Mouse (Mus musculus): ENCODE measurements around the gene Slc39a11. TPM values are rescaled to one million over a fixed set of nuclear protein-coding genes. Genes with fewer than 3 reads are reported as not detected.
A peak's percentile ranks its signal among the peaks of the same experiment; 100 is the strongest.

Gene Slc39a11
- polyA plus RNA-seq, 1 experiment from 2014 or later, result 18.3 TPM

DNA sequence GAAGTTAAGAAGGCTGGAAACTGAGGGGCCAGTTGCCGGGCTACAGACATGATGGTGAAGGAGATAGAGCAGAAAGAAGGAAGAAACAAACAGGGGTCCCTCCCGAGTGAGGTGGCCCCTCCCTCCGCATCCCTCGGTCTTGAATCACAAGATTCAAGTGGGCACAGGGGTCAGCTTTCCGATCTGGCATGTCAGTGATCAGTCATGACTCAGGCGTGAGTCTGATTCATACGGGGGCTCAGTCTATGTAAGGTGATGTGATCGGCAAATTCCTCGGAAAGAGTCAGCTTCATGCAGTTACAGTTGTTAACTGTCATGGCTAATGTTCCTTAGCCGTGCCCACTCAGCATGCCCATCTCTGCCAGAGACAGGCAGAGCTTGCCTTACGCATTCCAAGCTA lies 115.5 kb downstream of the Slc39a11 start:
- 73% methylated on average over 11 of the region's 11 CpGs for WGBS (ENCODE audit: insufficient replicate concordance)
- Histone ChIP-seq H3K4me2 (no peak overlapping the region), H3K9me3 (replicated peaks) (no peaks in the 10 kb centered on the region), H3K4me3 (no peak overlapping the region), H3K27ac (no peak overlapping the region), H3K36me3 (no peaks in the 10 kb centered on the region), H3K4me1 (no peaks in the 10 kb centered on the region), H3K27me3 (replicated peaks) (no peaks in the 10 kb centered on the region), H3K9ac (no peak overlapping the region)
- no peak for ATAC-seq

DNA sequence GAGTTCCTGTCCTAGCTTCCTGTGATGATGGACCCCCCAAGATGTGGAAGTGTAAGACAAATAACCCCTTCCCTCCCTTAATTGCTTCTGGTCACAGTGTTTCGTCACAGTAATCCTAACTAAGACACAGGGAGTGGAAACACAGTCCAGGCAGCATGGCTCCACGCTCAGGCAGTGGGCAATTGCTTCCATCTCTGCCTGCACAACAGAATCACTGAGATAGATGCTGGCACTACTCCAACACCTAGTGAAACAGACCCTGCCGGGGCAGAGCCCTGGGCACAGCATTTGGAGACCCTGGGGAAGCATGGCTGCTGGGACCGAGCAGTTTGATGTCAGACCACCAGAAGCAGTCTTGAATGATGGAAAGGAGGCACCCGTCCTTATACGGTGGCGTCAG lies 115.9 kb downstream of the Slc39a11 start:
- no peak for ATAC-seq
- no peaks in the 10 kb centered on the region for H3K9me3 ChIP-seq (replicated peaks)
- H3K4me1 ChIP-seq, result no peaks in the 10 kb centered on the region
- 61% methylated on average over 7 of the region's 7 CpGs for WGBS (ENCODE audit: insufficient replicate concordance)
- H3K27ac ChIP-seq, result no peak overlapping the region
- H3K9ac ChIP-seq, result no peak overlapping the region
- H3K27me3 ChIP-seq (replicated peaks), result no peaks in the 10 kb centered on the region
- H3K4me3 ChIP-seq, result no peak overlapping the region
- H3K4me2 ChIP-seq, result no peak overlapping the region
- no peaks in the 10 kb centered on the region for H3K36me3 ChIP-seq

DNA sequence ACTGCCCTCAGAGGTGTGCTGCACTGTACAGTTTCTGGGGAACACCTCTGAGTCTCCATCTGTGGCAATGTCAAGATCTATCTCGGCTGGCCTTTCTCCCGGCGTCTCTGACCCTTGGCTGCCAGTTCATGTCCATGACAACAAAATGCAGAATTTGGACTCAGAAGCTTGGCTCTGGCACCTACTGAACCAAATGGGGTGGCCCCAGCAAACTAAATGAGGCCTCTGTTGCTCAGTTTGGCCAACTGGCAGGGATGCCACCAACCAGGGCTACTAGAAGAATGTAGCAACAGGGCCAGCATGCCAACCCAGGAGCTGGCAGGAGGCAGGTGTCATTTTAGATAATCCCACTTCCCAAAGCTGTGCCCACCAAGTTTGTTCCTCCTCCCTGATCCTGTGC lies 121.5 kb downstream of the Slc39a11 start:
- WGBS (ENCODE audit: insufficient replicate concordance), result 95% methylated on average over 3 of the region's 3 CpGs
- ATAC-seq, result no peak

DNA sequence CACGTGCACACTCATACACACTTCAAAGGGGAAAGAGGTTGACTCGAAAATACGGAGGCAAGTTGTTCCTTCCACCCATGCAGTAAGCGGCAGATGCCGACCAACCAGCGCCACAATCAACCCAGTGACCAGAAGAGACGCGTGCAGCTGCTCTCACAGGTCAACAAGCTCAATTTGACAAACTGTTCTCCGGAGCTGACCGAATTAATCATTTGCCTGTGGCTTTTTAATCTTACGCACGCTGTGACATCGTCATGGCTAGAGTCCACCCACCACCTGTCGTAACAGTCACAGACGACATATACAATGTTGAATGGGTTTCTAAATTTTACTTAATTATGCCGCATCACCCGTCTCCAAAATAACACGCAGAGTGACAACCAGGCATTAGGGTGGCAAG lies 124.1 kb downstream of the Slc39a11 start:
- Histone ChIP-seq H3K27me3 (replicated peaks) (no peaks in the 10 kb centered on the region), H3K27ac (no peak overlapping the region), H3K4me1 (no peaks in the 10 kb centered on the region), H3K9me3 (replicated peaks) (no peaks in the 10 kb centered on the region), H3K36me3 (0 out of 2 replicates have a peak, but pooled peaks cover 9% of the 10 kb centered on the region), H3K4me3 (no peak overlapping the region), H3K9ac (no peak overlapping the region), H3K4me2 (no peak overlapping the region)
- ATAC-seq, result no peak
- WGBS (ENCODE audit: insufficient replicate concordance), result 83% methylated on average over 18 of the region's 18 CpGs

More for the DNA sequence above, 121.5 kb downstream of the Slc39a11 start:
- Histone ChIP-seq H3K27me3 (replicated peaks) (no peaks in the 10 kb centered on the region), H3K9me3 (replicated peaks) (no peaks in the 10 kb centered on the region), H3K4me2 (no peak overlapping the region), H3K4me3 (no peak overlapping the region), H3K27ac (no peak overlapping the region), H3K36me3 (0 out of 2 replicates have a peak, but pooled peaks cover under 1% of the 10 kb centered on the region), H3K9ac (no peak overlapping the region), H3K4me1 (no peaks in the 10 kb centered on the region)

DNA sequence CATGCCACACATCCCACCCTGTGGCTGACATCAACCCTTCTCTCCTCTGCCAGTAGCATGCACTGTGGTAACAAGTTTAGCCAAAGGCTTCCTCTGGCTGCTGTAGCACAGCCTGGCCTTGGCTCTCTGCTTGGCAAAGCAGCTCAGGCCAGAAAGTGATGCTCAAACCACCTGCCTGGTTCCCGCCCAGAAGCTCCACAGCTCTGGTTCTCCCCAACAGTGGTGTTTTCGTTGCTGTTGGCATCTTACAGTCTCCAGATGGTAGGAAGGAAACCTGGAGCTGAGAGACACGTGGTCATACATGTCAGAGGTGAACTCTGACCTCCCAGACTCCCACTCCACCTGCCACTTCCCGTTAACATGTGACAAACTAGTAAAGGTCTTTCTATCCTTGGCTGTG lies 127.2 kb downstream of the Slc39a11 start:
- 74% methylated on average over 4 of the region's 4 CpGs for WGBS (ENCODE audit: insufficient replicate concordance)
- Histone ChIP-seq H3K9me3 (replicated peaks) (no peaks in the 10 kb centered on the region), H3K36me3 (0 out of 2 replicates have a peak, but pooled peaks cover 9% of the 10 kb centered on the region), H3K4me3 (no peak overlapping the region), H3K9ac (no peak overlapping the region), H3K27ac (no peak overlapping the region), H3K27me3 (replicated peaks) (no peaks in the 10 kb centered on the region), H3K4me1 (peaks cover 16% of the 10 kb centered on the region), H3K4me2 (no peak overlapping the region)
- no peak for ATAC-seq

DNA sequence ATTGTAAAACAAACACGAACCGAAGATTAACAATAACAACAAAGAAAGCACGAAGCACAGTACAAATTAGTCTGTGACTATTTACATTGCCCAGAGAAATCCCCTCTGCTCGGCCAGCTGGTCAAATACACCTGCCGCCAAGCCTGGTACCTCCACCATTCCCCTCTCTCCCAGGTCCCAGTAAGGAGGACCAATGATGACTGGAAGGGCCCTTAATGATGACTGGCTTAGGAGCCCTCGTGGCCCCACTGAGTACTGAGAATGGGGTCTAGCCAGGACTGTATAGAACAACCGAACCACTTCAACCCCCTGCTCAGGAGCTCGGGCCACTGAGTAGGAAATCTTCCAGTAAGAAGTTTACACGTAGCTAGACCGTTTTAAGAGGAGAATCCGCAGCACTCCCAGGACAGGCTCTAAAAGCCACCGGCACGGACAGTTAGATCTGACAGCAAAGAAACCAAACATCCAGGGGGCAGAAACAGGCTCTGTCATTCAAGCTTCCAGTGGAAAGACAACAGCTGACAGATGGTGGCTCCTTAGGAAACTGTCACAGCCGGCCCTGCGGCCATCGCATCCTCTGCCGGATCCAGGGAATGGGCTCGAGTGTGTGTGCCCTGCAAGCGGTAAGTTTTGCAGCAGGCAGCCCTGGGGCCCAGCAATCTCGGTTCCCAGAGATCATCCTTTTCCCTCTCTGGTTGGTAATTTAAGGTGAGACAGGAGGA lies 128.2 kb downstream of the Slc39a11 start:
- Histone ChIP-seq H3K4me1 (peaks cover 16% of the 10 kb centered on the region), H3K27me3 (replicated peaks) (no peaks in the 10 kb centered on the region), H3K36me3 (0 out of 2 replicates have a peak, but pooled peaks cover 9% of the 10 kb centered on the region), H3K27ac (no peak overlapping the region), H3K4me3 (no peak overlapping the region), H3K4me2 (no peak overlapping the region), H3K9ac (no peak overlapping the region), H3K9me3 (replicated peaks) (no peaks in the 10 kb centered on the region)
- no peak for ATAC-seq
- WGBS (ENCODE audit: insufficient replicate concordance), result 79% methylated on average over 20 of the region's 20 CpGs

DNA sequence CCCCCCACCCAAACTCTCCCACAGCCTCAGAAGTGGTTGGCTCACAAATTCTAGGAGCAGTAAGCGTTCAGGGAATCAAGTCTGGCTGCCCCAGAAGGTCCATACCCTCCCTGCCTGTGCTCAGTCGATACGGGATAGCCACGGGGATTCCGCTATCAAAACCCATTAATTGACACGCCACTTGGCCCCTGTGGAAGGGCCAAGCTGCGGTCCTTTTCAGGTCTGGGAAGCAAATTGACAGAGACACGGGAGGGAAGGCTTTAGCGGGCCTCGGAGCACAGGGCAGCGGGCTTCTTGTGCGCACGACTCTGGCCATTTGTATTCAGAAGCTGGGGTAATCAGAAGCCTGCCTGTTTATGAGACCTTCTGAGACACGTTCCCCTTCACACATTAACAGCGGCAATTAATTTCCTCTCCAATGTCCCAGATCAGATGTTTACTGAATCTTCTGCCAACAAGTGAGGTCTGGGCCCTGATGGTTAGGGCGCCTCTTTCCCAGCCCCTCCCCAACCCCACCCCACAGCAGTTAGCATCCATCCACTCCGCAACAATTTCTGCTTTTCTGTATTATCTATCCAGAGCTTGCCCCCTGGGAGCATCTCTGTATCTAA lies 128.9 kb downstream of the Slc39a11 start:
- Histone ChIP-seq H3K36me3 (0 out of 2 replicates have a peak, but pooled peaks cover 9% of the 10 kb centered on the region), H3K9me3 (replicated peaks) (no peaks in the 10 kb centered on the region), H3K9ac (no peak overlapping the region), H3K27me3 (replicated peaks) (no peaks in the 10 kb centered on the region), H3K4me2 (no peak overlapping the region), H3K4me1 (peaks cover 16% of the 10 kb centered on the region), H3K4me3 (no peak overlapping the region), H3K27ac (no peak overlapping the region)
- 77% methylated on average over 17 of the region's 17 CpGs for WGBS (ENCODE audit: insufficient replicate concordance)
- no peak for ATAC-seq

DNA sequence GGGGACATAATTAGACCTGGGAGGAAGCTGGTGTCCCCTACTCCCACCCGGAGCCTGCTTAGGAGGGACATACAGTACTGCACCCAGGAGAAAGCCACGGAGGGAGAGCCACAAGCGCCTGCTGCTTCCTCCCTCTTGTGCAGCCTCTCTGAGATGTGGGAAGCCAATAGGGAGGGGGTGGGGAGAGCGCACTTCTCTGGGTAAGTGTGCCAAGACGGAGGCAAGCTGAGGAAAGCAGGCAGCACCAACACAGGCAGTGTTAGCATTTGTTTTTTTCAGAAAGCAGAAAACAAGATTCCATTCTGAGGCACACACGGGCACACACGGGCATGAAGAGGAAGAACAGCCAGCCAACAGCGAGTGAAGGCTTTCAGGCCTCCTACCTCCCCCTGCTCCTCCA lies 129.5 kb downstream of the Slc39a11 start:
- Histone ChIP-seq H3K9ac (no peak overlapping the region), H3K4me1 (peaks cover 16% of the 10 kb centered on the region), H3K27ac (no peak overlapping the region), H3K27me3 (replicated peaks) (no peaks in the 10 kb centered on the region), H3K4me2 (no peak overlapping the region), H3K36me3 (0 out of 2 replicates have a peak, but pooled peaks cover 9% of the 10 kb centered on the region), H3K4me3 (no peak overlapping the region), H3K9me3 (replicated peaks) (no peaks in the 10 kb centered on the region)
- WGBS (ENCODE audit: insufficient replicate concordance), result 59% methylated on average over 8 of the region's 8 CpGs
- no peak for ATAC-seq

DNA sequence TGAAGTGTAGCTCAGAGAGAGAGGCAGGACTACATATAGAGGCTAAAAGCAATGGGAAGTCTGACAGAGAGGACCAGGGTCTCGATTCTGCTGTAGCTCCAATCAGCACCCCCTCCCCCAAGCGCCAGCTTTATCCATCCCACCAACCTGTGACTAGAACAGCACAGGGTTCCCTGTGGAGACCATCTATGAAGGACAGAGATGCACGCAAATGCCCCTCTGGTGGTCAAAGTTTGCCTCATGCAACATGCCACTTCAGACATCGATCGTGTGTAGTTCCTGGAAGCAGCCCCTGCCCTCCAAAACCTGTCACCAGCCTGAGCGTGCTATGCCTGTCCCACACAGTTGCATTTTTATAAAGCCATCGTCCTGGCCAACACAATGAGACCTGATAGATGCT lies 129.9 kb downstream of the Slc39a11 start:
- H3K36me3 ChIP-seq, result 0 out of 2 replicates have a peak, but pooled peaks cover 9% of the 10 kb centered on the region
- no peak overlapping the region for H3K9ac ChIP-seq
- WGBS (ENCODE audit: insufficient replicate concordance), result 61% methylated on average over 7 of the region's 7 CpGs
- no peaks in the 10 kb centered on the region for H3K27me3 ChIP-seq (replicated peaks)
- no peak overlapping the region for H3K27ac ChIP-seq
- H3K4me1 ChIP-seq, result peaks cover 16% of the 10 kb centered on the region
- H3K4me3 ChIP-seq, result no peak overlapping the region
- ATAC-seq, result 0 out of 2 replicates have a peak, but pooled peaks have one; percentile 6
- no peak overlapping the region for H3K4me2 ChIP-seq
- no peaks in the 10 kb centered on the region for H3K9me3 ChIP-seq (replicated peaks)

DNA sequence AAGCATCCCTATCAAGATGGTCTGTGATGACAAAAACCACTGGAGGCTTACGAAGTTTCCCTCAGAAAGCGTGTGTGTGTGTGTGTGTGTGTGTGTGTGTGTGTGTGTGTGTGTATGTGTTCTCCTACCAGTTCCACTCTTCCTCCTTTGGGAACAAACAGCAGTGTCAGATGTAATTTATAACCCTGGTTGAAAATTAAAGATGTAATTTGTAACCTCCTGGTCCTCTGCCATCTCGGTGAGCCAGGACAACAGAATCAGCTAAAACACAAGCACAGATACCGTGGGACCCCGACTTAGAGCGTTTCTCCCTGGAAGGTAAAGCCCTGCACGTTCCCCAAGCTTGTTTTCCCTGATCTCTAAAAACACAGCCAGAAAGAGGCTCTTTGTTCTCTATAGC lies 131.7 kb downstream of the Slc39a11 start:
- no peaks in the 10 kb centered on the region for H3K9me3 ChIP-seq (replicated peaks)
- peaks cover 16% of the 10 kb centered on the region for H3K4me1 ChIP-seq
- H3K27me3 ChIP-seq (replicated peaks), result no peaks in the 10 kb centered on the region
- no peak overlapping the region for H3K4me2 ChIP-seq
- H3K9ac ChIP-seq, result no peak overlapping the region
- H3K36me3 ChIP-seq, result 0 out of 2 replicates have a peak, but pooled peaks cover 6% of the 10 kb centered on the region
- no peak for ATAC-seq
- no peak overlapping the region for H3K27ac ChIP-seq
- WGBS (ENCODE audit: insufficient replicate concordance), result 83% methylated on average over 7 of the region's 7 CpGs
- H3K4me3 ChIP-seq, result no peak overlapping the region

DNA sequence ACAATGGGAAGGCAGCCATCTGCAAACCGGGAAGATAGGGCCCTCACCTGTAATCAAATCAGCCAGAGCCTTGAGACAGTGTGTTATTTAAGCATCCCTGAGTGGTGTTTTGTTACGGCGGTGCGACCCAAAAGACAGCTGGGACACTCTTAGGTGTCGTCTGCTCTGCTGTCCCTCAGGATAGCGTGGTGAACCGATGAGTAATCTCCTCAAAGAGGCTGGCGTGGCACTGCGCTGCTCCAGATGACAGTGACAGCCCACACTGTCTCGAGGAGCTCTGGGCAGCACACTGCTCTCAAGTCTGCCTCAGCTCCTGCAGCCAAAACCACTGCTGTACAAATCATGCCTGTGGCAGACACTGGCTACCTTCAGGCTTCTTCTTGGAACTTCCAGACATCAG lies 133.7 kb downstream of the Slc39a11 start:
- H3K36me3 ChIP-seq, result no peaks in the 10 kb centered on the region
- H3K4me2 ChIP-seq, result no peak overlapping the region
- H3K9me3 ChIP-seq (replicated peaks), result no peaks in the 10 kb centered on the region
- ATAC-seq, result no peak
- no peaks in the 10 kb centered on the region for H3K27me3 ChIP-seq (replicated peaks)
- WGBS (ENCODE audit: insufficient replicate concordance), result 70% methylated on average over 10 of the region's 10 CpGs
- H3K4me1 ChIP-seq, result peaks cover 34% of the 10 kb centered on the region
- H3K9ac ChIP-seq, result no peak overlapping the region
- no peak overlapping the region for H3K27ac ChIP-seq
- H3K4me3 ChIP-seq, result no peak overlapping the region

DNA sequence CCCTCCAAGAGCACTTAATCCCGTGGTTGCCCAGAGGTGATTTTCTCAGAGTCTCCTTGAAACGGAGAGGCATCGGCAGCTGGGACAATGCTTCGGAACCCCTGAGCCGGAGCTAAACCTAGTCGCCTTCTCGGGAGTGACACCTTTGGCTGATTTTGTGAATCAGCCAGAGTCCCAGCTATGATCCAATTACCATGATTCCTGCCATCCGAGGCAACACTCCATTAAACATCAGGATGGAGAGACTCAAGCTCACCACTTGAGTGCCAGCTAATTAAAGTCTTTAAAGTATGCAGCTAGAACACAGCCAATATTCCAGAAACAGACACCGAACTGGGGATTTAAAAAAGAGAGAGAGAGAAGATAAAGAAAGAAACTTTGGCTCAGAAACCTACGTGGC lies 136.9 kb downstream of the Slc39a11 start:
- no peaks in the 10 kb centered on the region for H3K36me3 ChIP-seq
- ATAC-seq, result no peak
- WGBS (ENCODE audit: insufficient replicate concordance), result 81% methylated on average over 10 of the region's 10 CpGs
- H3K9me3 ChIP-seq (replicated peaks), result no peaks in the 10 kb centered on the region
- no peak overlapping the region for H3K4me3 ChIP-seq
- H3K27ac ChIP-seq, result no peak overlapping the region
- no peaks in the 10 kb centered on the region for H3K27me3 ChIP-seq (replicated peaks)
- H3K4me2 ChIP-seq, result no peak overlapping the region
- H3K9ac ChIP-seq, result no peak overlapping the region
- H3K4me1 ChIP-seq, result peaks cover 29% of the 10 kb centered on the region

Data from liver, embryonic 12.5 days (tissue).